Mouse (Mus musculus) splenic B cell, adult 2 months (primary cell): ENCODE results near the gene Tbx1.
A peak's percentile ranks its signal among the peaks of the same experiment; 100 is the strongest.

Source experiments
- DNase-seq: peaks from one replicate; pipeline ENCODE4 v3.0.0-alpha.2; 2011; ENCODE audit warnings: low read depth, low spot score
- H3K27me3 ChIP-seq: 2 replicates; pipeline ENCODE4 v1.6.1; 2012; ENCODE audit warnings: mild to moderate bottlenecking, low read length, moderate library complexity, mixed read lengths; ENCODE audit not compliant: control insufficient read depth, poor library complexity, insufficient read depth, severe bottlenecking
- H3K36me3 ChIP-seq: 2 replicates; pipeline ENCODE4 v1.6.1; 2012; ENCODE audit warnings: mild to moderate bottlenecking, low read length, moderate library complexity, mixed read lengths; ENCODE audit not compliant: control insufficient read depth, poor library complexity, insufficient read depth, severe bottlenecking

The Tbx1 gene

GRCm38 (mm10) chr16:18589804-18590790, at the start of gene Tbx1:
Gene Tbx1 (minus strand): TSS chr16:18590671.
- H3K36me3 ChIP-seq = no peaks in the 10 kb centered on the region
- DNase-seq = peak; percentile 50
- H3K27me3 ChIP-seq = peaks cover 4% of the 10 kb centered on the region; the same call in 1 of the 2 replicates

GRCm38 (mm10) chr16:18639382-18639929, 49.0 kb upstream of the Tbx1 start:
- Histone ChIP-seq H3K27me3 (no peaks in the 10 kb centered on the region), H3K36me3 (no peaks in the 10 kb centered on the region)
- DNase-seq = no peak

DNA sequence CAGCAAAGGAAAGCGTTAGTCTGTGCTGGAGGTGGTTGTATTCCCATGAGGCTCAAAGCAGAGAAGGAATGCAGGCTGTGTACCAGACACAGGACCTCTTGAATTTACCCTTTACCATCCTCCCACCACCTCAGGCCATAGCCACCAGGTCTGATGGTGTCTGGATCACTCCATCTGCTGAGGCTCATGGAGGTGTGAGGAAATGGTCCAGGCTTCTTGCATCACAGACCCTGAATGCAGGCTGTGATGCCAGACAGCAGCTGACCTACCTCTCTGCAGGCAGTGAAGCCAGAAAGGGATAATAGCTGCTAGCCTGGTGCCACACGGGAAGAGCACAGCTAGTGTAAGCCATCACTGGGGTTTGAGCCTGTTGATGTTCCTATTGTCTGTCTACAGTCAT, 47.9 kb upstream of the Tbx1 start:
- no peaks in the 10 kb centered on the region for H3K27me3 ChIP-seq
- H3K36me3 ChIP-seq = no peaks in the 10 kb centered on the region
- DNase-seq = no peak

GRCm38 (mm10) chr16:18636804-18637203, 46.3 kb upstream of the Tbx1 start:
- H3K27me3 ChIP-seq = no peaks in the 10 kb centered on the region
- DNase-seq = no peak
- H3K36me3 ChIP-seq = no peaks in the 10 kb centered on the region

DNA sequence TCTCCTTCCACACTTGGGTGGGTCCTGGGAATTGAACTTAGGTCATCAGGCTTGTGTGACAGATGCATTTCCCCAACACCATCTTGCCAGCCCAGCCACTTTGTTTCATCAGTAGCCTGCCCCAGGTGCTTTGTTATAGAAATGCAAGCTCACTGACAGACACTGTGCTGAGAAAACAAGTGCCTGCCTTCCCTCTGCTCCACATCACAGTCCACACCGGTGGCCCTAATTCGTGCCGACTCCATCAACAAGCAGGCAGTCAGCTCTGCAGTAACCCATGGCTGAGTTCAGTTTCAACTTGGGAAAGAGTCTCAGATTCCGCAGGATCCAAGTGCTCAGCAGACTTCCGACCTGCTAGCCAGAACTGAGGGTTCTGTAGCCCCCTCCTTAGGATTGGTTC, 45.9 kb upstream of the Tbx1 start:
- H3K27me3 ChIP-seq = no peaks in the 10 kb centered on the region
- no peak for DNase-seq
- no peaks in the 10 kb centered on the region for H3K36me3 ChIP-seq

GRCm38 (mm10) chr16:18633333-18633732, 42.9 kb upstream of the Tbx1 start:
- Histone ChIP-seq H3K36me3 (no peaks in the 10 kb centered on the region), H3K27me3 (no peaks in the 10 kb centered on the region)
- no peak for DNase-seq

DNA sequence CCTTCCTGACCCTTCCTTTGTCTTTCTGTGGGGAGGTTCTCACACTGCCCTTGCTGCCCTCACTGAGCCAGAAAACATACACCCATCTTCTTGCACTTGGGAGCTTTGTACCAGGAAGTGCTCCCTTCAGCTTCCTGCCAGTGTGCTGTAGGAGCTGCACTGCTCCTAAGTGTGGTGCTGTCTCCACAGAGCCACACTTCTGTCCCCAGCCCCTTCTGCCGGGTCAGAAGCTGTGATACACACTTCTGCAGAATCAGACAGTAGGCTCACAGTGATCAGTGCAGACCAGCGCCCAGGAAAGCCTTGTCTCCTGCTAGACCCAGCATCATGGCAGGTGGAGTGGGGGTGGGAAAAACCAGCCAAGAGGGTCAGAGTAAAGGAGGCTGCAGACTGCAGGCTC, 42.3 kb upstream of the Tbx1 start:
- Histone ChIP-seq H3K36me3 (no peaks in the 10 kb centered on the region), H3K27me3 (no peaks in the 10 kb centered on the region)
- DNase-seq = no peak

DNA sequence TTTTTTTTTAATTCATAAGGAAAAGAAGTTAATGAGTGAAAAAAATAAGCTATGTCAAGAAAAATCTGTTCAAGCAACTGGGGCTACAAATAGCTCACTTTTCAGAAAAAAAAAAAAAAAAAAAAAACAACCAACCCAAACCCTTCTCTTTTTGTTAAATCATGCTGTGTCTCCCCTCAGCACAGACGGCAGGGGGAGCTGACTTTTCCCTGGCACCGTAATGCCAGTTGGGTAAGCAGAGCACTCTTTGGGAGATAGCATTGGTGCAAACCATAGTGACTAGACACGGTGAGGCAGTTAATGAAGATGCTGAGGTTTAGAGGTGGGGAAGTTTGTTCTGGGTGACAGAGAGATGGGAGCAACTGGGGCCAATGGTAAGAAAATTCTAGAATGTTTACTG, 41.6 kb upstream of the Tbx1 start:
- no peak for DNase-seq
- H3K27me3 ChIP-seq = no peaks in the 10 kb centered on the region
- no peaks in the 10 kb centered on the region for H3K36me3 ChIP-seq

- no peak for DNase-seq
- no peaks in the 10 kb centered on the region for H3K27me3 ChIP-seq
- H3K36me3 ChIP-seq = no peaks in the 10 kb centered on the region
Observed at GRCm38 (mm10) chr16:18631141-18631540, 40.7 kb upstream of the Tbx1 start.

GRCm38 (mm10) chr16:18630291-18630690, 39.8 kb upstream of the Tbx1 start:
- no peak for DNase-seq
- Histone ChIP-seq H3K36me3 (no peaks in the 10 kb centered on the region), H3K27me3 (no peaks in the 10 kb centered on the region)

DNA sequence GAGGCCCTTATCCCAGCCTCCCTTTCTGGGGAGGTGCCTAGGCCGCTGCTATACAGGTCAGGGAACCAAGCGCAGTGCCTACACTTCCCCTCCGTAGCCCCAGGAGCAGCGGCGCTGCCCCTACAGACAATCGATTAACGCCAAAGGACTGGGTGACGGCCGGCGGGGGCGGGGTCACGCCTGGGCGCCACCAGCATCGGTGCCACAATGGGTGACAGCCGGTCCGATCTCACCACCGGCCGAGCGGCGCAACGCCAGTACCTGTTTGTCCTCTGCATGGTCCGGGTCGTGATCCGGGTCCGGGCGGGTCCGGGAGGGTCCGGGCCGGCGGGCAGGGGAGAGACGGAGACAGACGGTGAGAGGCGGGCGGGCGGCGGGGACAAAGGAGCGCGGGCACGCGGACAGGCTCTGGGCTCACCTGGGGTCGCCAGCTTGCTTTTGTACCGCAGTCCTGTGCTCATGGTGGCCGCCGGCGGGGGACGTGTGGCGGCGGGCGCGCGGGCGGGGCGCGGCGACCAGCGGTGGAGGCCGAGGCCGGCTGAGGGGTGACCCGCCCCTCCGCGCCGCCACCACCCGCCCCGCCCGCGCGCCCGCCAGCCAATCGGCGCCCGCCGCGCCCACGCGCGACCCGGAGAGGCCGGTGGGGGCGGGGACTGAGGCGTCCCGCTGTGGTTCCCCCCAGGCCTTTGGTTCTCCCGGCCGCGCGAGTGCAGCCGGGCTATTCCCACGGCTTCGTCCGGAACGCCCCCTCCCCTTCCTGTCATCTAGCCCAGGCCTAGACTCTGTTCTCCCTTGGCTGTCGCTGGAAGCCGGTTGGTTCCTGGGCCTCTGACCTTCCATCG, 39.1 kb upstream of the Tbx1 start, which contains the start of gene Sept5:
Gene Sept5 (minus strand): TSS at position 565 of the 842 bp plus-strand sequence.
- Histone ChIP-seq H3K27me3 (no peaks in the 10 kb centered on the region), H3K36me3 (no peaks in the 10 kb centered on the region)
- DNase-seq = no peak

DNA sequence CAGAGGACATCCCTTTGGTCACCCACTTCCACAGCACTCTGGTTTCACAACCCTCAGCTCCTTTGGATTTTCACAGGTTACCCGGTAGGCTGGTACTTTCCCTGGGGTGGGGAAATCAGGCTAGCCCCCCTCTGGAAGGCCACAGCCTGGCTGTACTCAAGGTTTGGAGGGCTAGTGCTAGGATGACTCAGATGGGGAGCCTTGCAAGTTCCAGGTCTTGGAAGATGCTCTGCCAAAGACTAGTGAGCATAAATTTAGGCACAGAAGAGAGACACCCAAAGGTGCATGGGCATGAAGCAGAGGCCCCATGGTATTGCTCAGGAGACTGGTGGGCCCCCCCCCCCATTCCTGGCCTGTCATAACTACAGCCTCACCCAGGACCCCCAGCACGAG, 38.5 kb upstream of the Tbx1 start:
- DNase-seq = no peak
- H3K36me3 ChIP-seq = no peaks in the 10 kb centered on the region

GRCm38 (mm10) chr16:18628206-18628947, 37.9 kb upstream of the Tbx1 start:
- DNase-seq = no peak
- H3K27me3 ChIP-seq = no peaks in the 10 kb centered on the region
- no peaks in the 10 kb centered on the region for H3K36me3 ChIP-seq

More for the DNA sequence above, 38.5 kb upstream of the Tbx1 start:
- H3K27me3 ChIP-seq = no peaks in the 10 kb centered on the region

- no peak for DNase-seq
- no peaks in the 10 kb centered on the region for H3K36me3 ChIP-seq
- H3K27me3 ChIP-seq = no peaks in the 10 kb centered on the region; the same call in 1 of the 2 replicates
Observed at GRCm38 (mm10) chr16:18627163-18627562, 36.7 kb upstream of the Tbx1 start.
